Mouse (Mus musculus) intestine, embryonic 16.5 days (tissue): ENCODE data around the gene Hexim2. TPM values are rescaled to one million over a fixed set of nuclear protein-coding genes. Genes with fewer than 3 reads are reported as not detected.
A peak's percentile ranks its signal among the peaks of the same experiment; 100 is the strongest.

Experiments used
- ATAC-seq: fragments of 200-750 bp; cut with Nextera tagmentation; 2 replicates; pipeline ENCODE4 v1.8.0; 2017; ENCODE audit warnings: moderate TSS enrichment, moderate library complexity
- H3K27ac ChIP-seq: fragments of 300-500 bp; sonication (generic); 2 replicates; pipeline ENCODE4 v1.5.1; 2014; ENCODE audit warnings: mild to moderate bottlenecking, low read length
- H3K27me3 ChIP-seq: fragments of 300-500 bp; sonication (generic); replicated peaks from 2 replicates; pipeline ENCODE4 v1.6.1; 2014; ENCODE audit warnings: low read length, control low read depth, mixed read lengths; ENCODE audit not compliant: control insufficient read depth, insufficient read depth
- H3K36me3 ChIP-seq: fragments of 300-500 bp; sonication (generic); 2 replicates; pipeline ENCODE4 v1.6.1; 2014; ENCODE audit warnings: low read length, control low read depth; ENCODE audit not compliant: control insufficient read depth, insufficient read depth
- H3K4me1 ChIP-seq: fragments of 300-500 bp; sonication (generic); 2 replicates; pipeline ENCODE4 v1.6.1; 2014; ENCODE audit warnings: low read length, control low read depth, mixed read lengths; ENCODE audit not compliant: control insufficient read depth, insufficient read depth
- H3K4me2 ChIP-seq: fragments of 300-500 bp; sonication (generic); 2 replicates; pipeline ENCODE4 v1.6.1; 2014; ENCODE audit warnings: low read depth, low read length, control low read depth
- H3K4me3 ChIP-seq: fragments of 300-500 bp; sonication (generic); 2 replicates; pipeline ENCODE4 v1.5.1; 2014; ENCODE audit warnings: mild to moderate bottlenecking, low read length
- H3K9ac ChIP-seq: fragments of 300-500 bp; sonication (generic); 2 replicates; pipeline ENCODE4 v1.6.1; 2014; ENCODE audit warnings: low read depth, low read length
- H3K9me3 ChIP-seq: fragments of 300-500 bp; sonication (generic); 2 replicates; pipeline ENCODE4 v1.6.1; 2016; ENCODE audit warnings: low read length, control low read depth; ENCODE audit not compliant: control insufficient read depth
- whole genome bisulfite sequencing: fragments of 180-500 bp; shearing (Covaris S2); extraction: QIAGEN DNeasy Blood & Tissue Kit; methylation state at CpG from one replicate; pipeline ENCODE4 v1.1.7; 2014; 5-methylcytosine and 5-hydroxymethylcytosine counted together
- polyA plus RNA-seq: library from polyadenylated mRNA; unstranded; fragments of >200 nt; fragmentation: Nextera tagmentation; extraction: Ambion mirVana; gene quantifications from 2 replicates; pipeline ENCODE4 v1.2.1, GENCODE M21; 2015

Gene Hexim2
- polyA plus RNA-seq, 1 experiment from 2014 or later, result 5.8 TPM

- Histone ChIP-seq H3K9ac (peak overlapping the region; percentile 64; the same call in 1 of the 2 replicates), H3K4me1 (peaks cover 24% of the 10 kb centered on the region), H3K27ac (peak overlapping the region; percentile 43), H3K4me2 (peak overlapping the region; percentile 79), H3K27me3 (no peaks in the 10 kb centered on the region), H3K9me3 (no peaks in the 10 kb centered on the region), H3K36me3 (no peaks in the 10 kb centered on the region), H3K4me3 (peak overlapping the region; percentile 47)
- ATAC-seq, result no peak
- WGBS, result 25% methylated on average over 10 of the region's 10 CpGs
Measured at GRCm38 (mm10) chr11:103111301-103111700, 20.9 kb upstream of the Hexim2 start.

- ATAC-seq, result peak; percentile 34
- Histone ChIP-seq H3K27ac (peak overlapping the region; percentile 43), H3K9me3 (no peaks in the 10 kb centered on the region), H3K9ac (peak overlapping the region; percentile 64), H3K4me2 (peak overlapping the region; percentile 79), H3K4me1 (peaks cover 24% of the 10 kb centered on the region), H3K36me3 (no peaks in the 10 kb centered on the region), H3K4me3 (peak overlapping the region; percentile 47), H3K27me3 (no peaks in the 10 kb centered on the region)
- WGBS, result 1% methylated on average over 28 of the region's 28 CpGs
Measured at GRCm38 (mm10) chr11:103111881-103112551, 20.2 kb upstream of the Hexim2 start.

GRCm38 (mm10) chr11:103112552-103112912, 19.7 kb upstream of the Hexim2 start:
- WGBS, result 31% methylated on average over 9 of the region's 9 CpGs
- no peaks in the 10 kb centered on the region for H3K27me3 ChIP-seq
- H3K4me1 ChIP-seq, result peaks cover 24% of the 10 kb centered on the region
- H3K36me3 ChIP-seq, result no peaks in the 10 kb centered on the region
- H3K27ac ChIP-seq, result peak overlapping the region; percentile 43
- H3K9me3 ChIP-seq, result no peaks in the 10 kb centered on the region
- peak overlapping the region; percentile 64 for H3K9ac ChIP-seq
- H3K4me3 ChIP-seq, result peak overlapping the region; percentile 47
- H3K4me2 ChIP-seq, result peak overlapping the region; percentile 79
- no peak for ATAC-seq

- Histone ChIP-seq H3K4me2 (no peak overlapping the region), H3K4me1 (peaks cover 24% of the 10 kb centered on the region), H3K36me3 (no peaks in the 10 kb centered on the region), H3K4me3 (no peak overlapping the region), H3K9me3 (no peaks in the 10 kb centered on the region), H3K9ac (peak overlapping the region; percentile 64; the same call in 1 of the 2 replicates), H3K27me3 (no peaks in the 10 kb centered on the region), H3K27ac (peak overlapping the region; percentile 43)
- WGBS, result 60% methylated on average over 12 of the region's 12 CpGs
- ATAC-seq, result no peak
Measured at GRCm38 (mm10) chr11:103113005-103113404, 19.2 kb upstream of the Hexim2 start.

- 72% methylated on average over 4 of the region's 4 CpGs for WGBS
- H3K4me2 ChIP-seq, result no peak overlapping the region
- no peak overlapping the region for H3K27ac ChIP-seq
- no peak overlapping the region for H3K4me3 ChIP-seq
- no peak overlapping the region for H3K9ac ChIP-seq
- peaks cover 28% of the 10 kb centered on the region for H3K4me1 ChIP-seq
- H3K36me3 ChIP-seq, result no peaks in the 10 kb centered on the region
- H3K27me3 ChIP-seq, result no peaks in the 10 kb centered on the region
- ATAC-seq, result no peak
- H3K9me3 ChIP-seq, result no peaks in the 10 kb centered on the region
Measured at GRCm38 (mm10) chr11:103113771-103114170, 18.5 kb upstream of the Hexim2 start.

GRCm38 (mm10) chr11:103114270-103114943, 17.8 kb upstream of the Hexim2 start:
- 81% methylated on average over 11 of the region's 11 CpGs for WGBS
- peak overlapping the region; percentile 94 for H3K27ac ChIP-seq
- peaks cover 32% of the 10 kb centered on the region for H3K4me1 ChIP-seq
- no peaks in the 10 kb centered on the region for H3K36me3 ChIP-seq
- no peaks in the 10 kb centered on the region for H3K27me3 ChIP-seq
- no peak for ATAC-seq
- H3K4me3 ChIP-seq, result peak overlapping the region; percentile 69
- peak overlapping the region; percentile 93 for H3K9ac ChIP-seq
- peak overlapping the region; percentile 56 for H3K4me2 ChIP-seq
- H3K9me3 ChIP-seq, result no peaks in the 10 kb centered on the region

GRCm38 (mm10) chr11:103115163-103116007, 16.8 kb upstream of the Hexim2 start:
- ATAC-seq, result peak; percentile 69
- H3K27ac ChIP-seq, result peak overlapping the region; percentile 94
- no peaks in the 10 kb centered on the region for H3K36me3 ChIP-seq
- H3K4me1 ChIP-seq, result peaks cover 32% of the 10 kb centered on the region
- H3K4me3 ChIP-seq, result peak overlapping the region; percentile 69
- peak overlapping the region; percentile 93 for H3K9ac ChIP-seq
- WGBS, result under 1% methylated on average over 34 of the region's 34 CpGs
- H3K27me3 ChIP-seq, result no peaks in the 10 kb centered on the region
- no peaks in the 10 kb centered on the region for H3K9me3 ChIP-seq
- peak overlapping the region; percentile 56 for H3K4me2 ChIP-seq

GRCm38 (mm10) chr11:103116008-103116818, 16.0 kb upstream of the Hexim2 start, which contains the start of gene Hexim1:
Hexim1 (plus strand) TSS chr11:103116231.
- H3K9ac ChIP-seq, result peak within 1 kb of the TSS; percentile 93
- peak; percentile 92 for ATAC-seq
- H3K9me3 ChIP-seq, result no peaks in the 10 kb centered on the region
- H3K4me3 ChIP-seq, result peak within 1 kb of the TSS; percentile 69
- peak within 1 kb of the TSS; percentile 79 for H3K4me2 ChIP-seq
- H3K27ac ChIP-seq, result peak within 1 kb of the TSS; percentile 94
- no peaks in the 10 kb centered on the region for H3K36me3 ChIP-seq
- no peaks in the 10 kb centered on the region for H3K27me3 ChIP-seq
- under 1% methylated on average over 53 of the region's 53 CpGs for WGBS
- peaks cover 30% of the 10 kb centered on the region for H3K4me1 ChIP-seq
